Mouse (Mus musculus): Measurements from ENCODE around the gene Slc30a9. TPM values are rescaled to one million over a fixed set of nuclear protein-coding genes. Genes with fewer than 3 reads are reported as not detected.

Slc30a9 gene
- polyA plus RNA-seq, 1 experiment from 2014 or later = 86.2 TPM

DNA sequence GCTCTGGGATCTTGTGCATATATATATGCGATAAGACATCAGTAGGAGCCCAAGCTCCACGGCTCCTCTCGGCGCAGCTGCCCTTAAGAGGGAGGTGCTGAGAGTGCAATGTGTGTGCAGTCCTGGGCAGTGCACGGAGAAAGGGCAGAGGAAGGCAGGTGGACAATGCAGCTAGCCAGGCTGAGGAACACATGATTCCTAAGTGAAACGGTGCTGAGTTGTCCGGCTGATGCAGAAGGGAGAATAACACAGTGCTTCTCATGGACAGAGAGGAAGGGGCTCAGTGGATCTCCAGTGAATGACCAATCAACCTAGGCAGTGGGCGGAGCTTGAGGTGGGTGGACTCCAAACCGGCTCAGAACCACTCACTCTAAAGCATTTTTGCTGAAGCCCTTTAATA, 94.9 kb downstream of the Slc30a9 start:
- Histone ChIP-seq H3K9ac (ENCODE audit: low read length) (no peak overlapping the region), H3K4me3 (ENCODE audit: low read length) (no peak overlapping the region), H3K27me3 (ENCODE audit: control insufficient read depth, insufficient read depth, low read depth, low read length) (no peaks in the 10 kb centered on the region), H3K9me3 (ENCODE audit: control insufficient read depth, low read length) (no peaks in the 10 kb centered on the region), H3K4me1 (replicated peaks; ENCODE audit: control insufficient read depth, insufficient read depth, low read length) (no peaks in the 10 kb centered on the region), H3K36me3 (ENCODE audit: control insufficient read depth, insufficient read depth, low read length) (peaks cover 6% of the 10 kb centered on the region), H3K4me2 (ENCODE audit: low read depth, low read length) (no peak overlapping the region), H3K27ac (ENCODE audit: low read length) (no peak overlapping the region)
- peak; percentile 23; the same call in 1 of the 2 replicates for ATAC-seq (ENCODE audit: low read depth)
- WGBS = 65% methylated on average over 9 of the region's 9 CpGs

GRCm38 (mm10) chr5:67404380-67404779, 97.6 kb downstream of the Slc30a9 start:
- Histone ChIP-seq H3K27ac (ENCODE audit: low read length) (no peak overlapping the region), H3K4me3 (ENCODE audit: low read length) (no peak overlapping the region), H3K9ac (ENCODE audit: low read length) (no peak overlapping the region), H3K9me3 (ENCODE audit: control insufficient read depth, low read length) (no peaks in the 10 kb centered on the region), H3K4me2 (ENCODE audit: low read depth, low read length) (no peak overlapping the region), H3K4me1 (replicated peaks; ENCODE audit: control insufficient read depth, insufficient read depth, low read length) (no peaks in the 10 kb centered on the region), H3K36me3 (ENCODE audit: control insufficient read depth, insufficient read depth, low read length) (0 out of 2 replicates have a peak, but pooled peaks cover 2% of the 10 kb centered on the region), H3K27me3 (ENCODE audit: control insufficient read depth, insufficient read depth, low read depth, low read length) (no peaks in the 10 kb centered on the region)
- WGBS = 41% methylated on average over 7 of the region's 7 CpGs
- no peak for ATAC-seq (ENCODE audit: low read depth)

DNA sequence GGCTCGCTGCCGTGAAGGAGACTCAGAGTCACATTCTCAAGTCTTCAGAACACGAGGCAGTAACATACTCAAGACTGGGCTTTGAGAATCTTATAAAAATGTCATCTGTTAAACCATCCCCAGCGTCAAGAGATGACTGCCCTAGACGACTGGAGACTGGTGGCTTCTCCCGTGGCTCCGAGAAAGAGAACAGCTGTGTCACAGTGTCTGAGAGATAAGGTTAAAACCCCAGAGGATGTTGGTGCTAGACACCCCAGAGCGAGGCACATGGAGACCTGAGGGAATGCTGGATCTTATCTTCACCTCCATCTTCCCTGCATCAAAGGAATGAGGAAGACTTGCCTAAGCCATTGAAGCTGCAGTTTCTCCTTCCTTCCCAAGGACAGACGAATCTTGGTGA, 98.2 kb downstream of the Slc30a9 start:
- Histone ChIP-seq H3K27ac (ENCODE audit: low read length) (no peak overlapping the region), H3K27me3 (ENCODE audit: control insufficient read depth, insufficient read depth, low read depth, low read length) (no peaks in the 10 kb centered on the region), H3K4me2 (ENCODE audit: low read depth, low read length) (no peak overlapping the region), H3K9me3 (ENCODE audit: control insufficient read depth, low read length) (no peaks in the 10 kb centered on the region), H3K4me3 (ENCODE audit: low read length) (no peak overlapping the region), H3K9ac (ENCODE audit: low read length) (no peak overlapping the region), H3K36me3 (ENCODE audit: control insufficient read depth, insufficient read depth, low read length) (0 out of 2 replicates have a peak, but pooled peaks cover under 1% of the 10 kb centered on the region), H3K4me1 (replicated peaks; ENCODE audit: control insufficient read depth, insufficient read depth, low read length) (no peaks in the 10 kb centered on the region)
- ATAC-seq (ENCODE audit: low read depth) = no peak
- 64% methylated on average over 9 of the region's 9 CpGs for WGBS

Other genes starting within 250 kb of the Slc30a9 start
- gene Phox2b, start 207.7 kb upstream of the Slc30a9 start, polyA plus RNA-seq (2015; fragmentation: Nextera tagmentation; extraction: Ambion mirVana) = 0.75 and 0.99 TPM in 2 replicates
- gene Tmem33, start 46.4 kb upstream of the Slc30a9 start, polyA plus RNA-seq (2015; fragmentation: Nextera tagmentation; extraction: Ambion mirVana) = 79.8 and 82.8 TPM in 2 replicates
- 7.4 and 7.5 TPM in 2 replicates for gene Bend4, start 121.4 kb downstream of the Slc30a9 start, polyA plus RNA-seq (2015; fragmentation: Nextera tagmentation; extraction: Ambion mirVana)